Mouse (Mus musculus) granulocyte monocyte progenitor cell, adult 5-6 weeks (primary cell): Measurements from ENCODE around the gene Snca. TPM values are rescaled to one million over a fixed set of nuclear protein-coding genes. Genes with fewer than 3 reads are reported as not detected.

Experiments used
- ATAC-seq: replicated peaks from 2 replicates; pipeline ENCODE4 v1.8.0; 2016; ENCODE audit warnings: mild to moderate bottlenecking, moderate TSS enrichment, inconsistent platforms; ENCODE audit not compliant: poor library complexity, severe bottlenecking
- total RNA-seq, 2 experiments: library from RNA; stranded (forward) in 1 of 2; stranded (reverse) in 1 of 2; fragments of 200-712, 200-1000 nt in 1 of 2; fragments of >200 nt in 1 of 2; fragmentation: Nextera tagmentation in 1 of 2; gene quantifications; 2 replicates each; pipeline ENCODE4 v1.2.3; 2014 to 2017

Gene Snca
- total RNA-seq (2014; fragmentation: Nextera tagmentation): not detected in 2 replicates
- 0.10 TPM in 1 of 2 replicates, not detected in the other for total RNA-seq (2017)

- ATAC-seq: no peak
These were observed at the start of gene Snca for GRCm38 (mm10) chr6:60829282-60829891. Gene Snca (minus strand): TSS chr6:60829855.

- ATAC-seq: no peak
These were observed 40.5 kb upstream of the Snca start for GRCm38 (mm10) chr6:60870126-60870525.

GRCm38 (mm10) chr6:60856599-60856998 lies 26.9 kb upstream of the Snca start:
- ATAC-seq: no peak

- no peak for ATAC-seq
These were observed 22.0 kb upstream of the Snca start for GRCm38 (mm10) chr6:60851690-60852089.

GRCm38 (mm10) chr6:60828429-60829264 lies 1.0 kb downstream of the Snca start:
- peak; percentile 72 for ATAC-seq

GRCm38 (mm10) chr6:60828047-60828428 lies 1.6 kb downstream of the Snca start:
- 0 out of 2 replicates have a peak, but pooled peaks have one; percentile 28 for ATAC-seq

- ATAC-seq: no peak
These were observed 2.4 kb downstream of the Snca start for GRCm38 (mm10) chr6:60827290-60827689.

GRCm38 (mm10) chr6:60819272-60819671 lies 10.4 kb downstream of the Snca start:
- no peak for ATAC-seq

- no peak for ATAC-seq
These were observed 16.1 kb downstream of the Snca start for GRCm38 (mm10) chr6:60813516-60813915.

- no peak for ATAC-seq
These were observed 31.4 kb downstream of the Snca start for GRCm38 (mm10) chr6:60798266-60798665.

GRCm38 (mm10) chr6:60793659-60794365 lies 35.8 kb downstream of the Snca start:
- ATAC-seq: no peak

- no peak for ATAC-seq
These were observed 42.7 kb downstream of the Snca start for GRCm38 (mm10) chr6:60786955-60787354.

- no peak for ATAC-seq
These were observed 57.8 kb downstream of the Snca start for GRCm38 (mm10) chr6:60771899-60772298.

GRCm38 (mm10) chr6:60765696-60766095 lies 64.0 kb downstream of the Snca start:
- no peak for ATAC-seq

- ATAC-seq: no peak
These were observed 66.8 kb downstream of the Snca start for GRCm38 (mm10) chr6:60762864-60763263.

GRCm38 (mm10) chr6:60761710-60762109 lies 67.9 kb downstream of the Snca start:
- ATAC-seq: no peak

GRCm38 (mm10) chr6:60754975-60755374 lies 74.7 kb downstream of the Snca start:
- no peak for ATAC-seq

- no peak for ATAC-seq
These were observed 83.7 kb downstream of the Snca start for GRCm38 (mm10) chr6:60745965-60746364.

GRCm38 (mm10) chr6:60741427-60742071 lies 88.1 kb downstream of the Snca start:
- ATAC-seq: no peak

- ATAC-seq: no peak
These were observed 89.9 kb downstream of the Snca start for GRCm38 (mm10) chr6:60739776-60740175.

GRCm38 (mm10) chr6:60731164-60731563 lies 98.5 kb downstream of the Snca start:
- no peak for ATAC-seq
